Mouse (Mus musculus): Measurements from ENCODE around the gene Fam189b.

Fam189b gene

GRCm38 (mm10) chr3:89165268-89165870, 17.6 kb upstream of the Fam189b start:
- in situ Hi-C loops (cut with MboI; ENCODE audit: low sequenced_read_pairs): no loop called here

GRCm38 (mm10) chr3:89166945-89167344, 16.0 kb upstream of the Fam189b start:
- in situ Hi-C loops (cut with MboI; ENCODE audit: low sequenced_read_pairs): no loop called here

- in situ Hi-C loops (cut with MboI; ENCODE audit: low sequenced_read_pairs): no loop called here
Measured at GRCm38 (mm10) chr3:89174844-89175243, 8.1 kb upstream of the Fam189b start.

- in situ Hi-C loops (cut with MboI; ENCODE audit: low sequenced_read_pairs): no loop called here
Measured at GRCm38 (mm10) chr3:89175544-89175943, 7.4 kb upstream of the Fam189b start.

GRCm38 (mm10) chr3:89176421-89176820, 6.5 kb upstream of the Fam189b start:
- in situ Hi-C loops (cut with MboI; ENCODE audit: low sequenced_read_pairs): no loop called here

- in situ Hi-C loops (cut with MboI; ENCODE audit: low sequenced_read_pairs): no loop called here
Measured at GRCm38 (mm10) chr3:89177242-89178106, 5.5 kb upstream of the Fam189b start, which contains the start of gene Scamp3. TSS of gene Scamp3 (plus strand) at chr3:89177473.

GRCm38 (mm10) chr3:89178107-89178385, 4.9 kb upstream of the Fam189b start:
- in situ Hi-C loops (cut with MboI; ENCODE audit: low sequenced_read_pairs): no loop called here

GRCm38 (mm10) chr3:89179056-89179455, 3.9 kb upstream of the Fam189b start:
- in situ Hi-C loops (cut with MboI; ENCODE audit: low sequenced_read_pairs): no loop called here

- in situ Hi-C loops (cut with MboI; ENCODE audit: low sequenced_read_pairs): no loop called here
Measured at GRCm38 (mm10) chr3:89181749-89182500, 1.0 kb upstream of the Fam189b start.

- in situ Hi-C loops (cut with MboI; ENCODE audit: low sequenced_read_pairs): no loop called here
Measured at GRCm38 (mm10) chr3:89182531-89183057, 349 bp upstream of the Fam189b start.

GRCm38 (mm10) chr3:89183959-89184315, 994 bp downstream of the Fam189b start:
- in situ Hi-C loops (cut with MboI; ENCODE audit: low sequenced_read_pairs): no loop called here

GRCm38 (mm10) chr3:89187197-89187596, 4.3 kb downstream of the Fam189b start:
- in situ Hi-C loops (cut with MboI; ENCODE audit: low sequenced_read_pairs): no loop called here

GRCm38 (mm10) chr3:89187690-89188477, 4.9 kb downstream of the Fam189b start:
- in situ Hi-C loops (cut with MboI; ENCODE audit: low sequenced_read_pairs): no loop called here

GRCm38 (mm10) chr3:89188478-89188875, 5.5 kb downstream of the Fam189b start:
- in situ Hi-C loops (cut with MboI; ENCODE audit: low sequenced_read_pairs): no loop called here

- in situ Hi-C loops (cut with MboI; ENCODE audit: low sequenced_read_pairs): no loop called here
Measured at GRCm38 (mm10) chr3:89190436-89190835, 7.5 kb downstream of the Fam189b start.

- in situ Hi-C loops (cut with MboI; ENCODE audit: low sequenced_read_pairs): no loop called here
Measured at GRCm38 (mm10) chr3:89193351-89193750, 10.4 kb downstream of the Fam189b start.

- in situ Hi-C loops (cut with MboI; ENCODE audit: low sequenced_read_pairs): no loop called here
Measured at GRCm38 (mm10) chr3:89193853-89194252, 10.9 kb downstream of the Fam189b start.

- in situ Hi-C loops (cut with MboI; ENCODE audit: low sequenced_read_pairs): no loop called here
Measured at GRCm38 (mm10) chr3:89195979-89196877, 13.3 kb downstream of the Fam189b start.

GRCm38 (mm10) chr3:89199839-89200238, 16.9 kb downstream of the Fam189b start:
- in situ Hi-C loops (cut with MboI; ENCODE audit: low sequenced_read_pairs): no loop called here
